Mouse (Mus musculus): Measurements from ENCODE around the gene Sdk1. TPM values are rescaled to one million over a fixed set of nuclear protein-coding genes. Genes with fewer than 3 reads are reported as not detected.

Sdk1 gene
- polyA plus RNA-seq, 1 experiment from 2014 or later: 0.94 TPM

GRCm38 (mm10) chr5:141447247-141447646 lies 206.0 kb downstream of the Sdk1 start:
- Histone ChIP-seq H3K36me3 (ENCODE audit: control insufficient read depth, insufficient read depth) (no peaks in the 10 kb centered on the region), H3K9me3 (ENCODE audit: control insufficient read depth) (no peaks in the 10 kb centered on the region), H3K4me3 (ENCODE audit: low read depth, low read length) (no peak overlapping the region), H3K27me3 (replicated peaks; ENCODE audit: control insufficient read depth, insufficient read depth, low read length) (no peaks in the 10 kb centered on the region), H3K27ac (ENCODE audit: low read depth, low read length) (no peak overlapping the region), H3K9ac (ENCODE audit: low read depth, low read length) (no peak overlapping the region), H3K4me1 (replicated peaks; ENCODE audit: control insufficient read depth, insufficient read depth, low read length) (no peaks in the 10 kb centered on the region), H3K4me2 (replicated peaks; ENCODE audit: low read depth) (no peak overlapping the region)
- no peak for ATAC-seq
- WGBS: 31% methylated on average over 1 of the region's 1 CpGs
- no peak for TF ChIP-seq CTCF (IDR thresholded peaks at IDR 0.05; ENCODE audit: low read depth)

- Histone ChIP-seq H3K9me3 (ENCODE audit: control insufficient read depth) (no peaks in the 10 kb centered on the region), H3K9ac (ENCODE audit: low read depth, low read length) (no peak overlapping the region), H3K36me3 (ENCODE audit: control insufficient read depth, insufficient read depth) (no peaks in the 10 kb centered on the region), H3K27me3 (replicated peaks; ENCODE audit: control insufficient read depth, insufficient read depth, low read length) (no peaks in the 10 kb centered on the region), H3K4me1 (replicated peaks; ENCODE audit: control insufficient read depth, insufficient read depth, low read length) (no peaks in the 10 kb centered on the region), H3K27ac (ENCODE audit: low read depth, low read length) (no peak overlapping the region), H3K4me2 (replicated peaks; ENCODE audit: low read depth) (no peak overlapping the region), H3K4me3 (ENCODE audit: low read depth, low read length) (no peak overlapping the region)
- 77% methylated on average over 2 of the region's 2 CpGs for WGBS
- no peak for ATAC-seq
- peak; percentile 42 for TF ChIP-seq CTCF (IDR thresholded peaks at IDR 0.05; ENCODE audit: low read depth)
Observed at GRCm38 (mm10) chr5:141463417-141463816, 222.1 kb downstream of the Sdk1 start.

- no peaks in the 10 kb centered on the region for H3K36me3 ChIP-seq (ENCODE audit: control insufficient read depth, insufficient read depth)
- no peaks in the 10 kb centered on the region for H3K9me3 ChIP-seq (ENCODE audit: control insufficient read depth)
- no peaks in the 10 kb centered on the region for H3K27me3 ChIP-seq (replicated peaks; ENCODE audit: control insufficient read depth, insufficient read depth, low read length)
- 55% methylated on average over 5 of the region's 5 CpGs for WGBS
- H3K4me1 ChIP-seq (replicated peaks; ENCODE audit: control insufficient read depth, insufficient read depth, low read length): no peaks in the 10 kb centered on the region
- ATAC-seq: no peak
- no peak overlapping the region for H3K4me2 ChIP-seq (replicated peaks; ENCODE audit: low read depth)
- H3K27ac ChIP-seq (ENCODE audit: low read depth, low read length): no peak overlapping the region
- no peak overlapping the region for H3K9ac ChIP-seq (ENCODE audit: low read depth, low read length)
- no peak for TF ChIP-seq CTCF (IDR thresholded peaks at IDR 0.05; ENCODE audit: low read depth)
- no peak overlapping the region for H3K4me3 ChIP-seq (ENCODE audit: low read depth, low read length)
Observed at GRCm38 (mm10) chr5:141468821-141469220, 227.5 kb downstream of the Sdk1 start.

- WGBS: 71% methylated on average over 6 of the region's 6 CpGs
- H3K27me3 ChIP-seq (replicated peaks; ENCODE audit: control insufficient read depth, insufficient read depth, low read length): no peaks in the 10 kb centered on the region
- no peak overlapping the region for H3K9ac ChIP-seq (ENCODE audit: low read depth, low read length)
- no peak overlapping the region for H3K4me2 ChIP-seq (replicated peaks; ENCODE audit: low read depth)
- ATAC-seq: no peak
- no peaks in the 10 kb centered on the region for H3K36me3 ChIP-seq (ENCODE audit: control insufficient read depth, insufficient read depth)
- no peak overlapping the region for H3K4me3 ChIP-seq (ENCODE audit: low read depth, low read length)
- TF ChIP-seq CTCF (IDR thresholded peaks at IDR 0.05; ENCODE audit: low read depth): no peak
- no peak overlapping the region for H3K27ac ChIP-seq (ENCODE audit: low read depth, low read length)
- no peaks in the 10 kb centered on the region for H3K4me1 ChIP-seq (replicated peaks; ENCODE audit: control insufficient read depth, insufficient read depth, low read length)
- no peaks in the 10 kb centered on the region for H3K9me3 ChIP-seq (ENCODE audit: control insufficient read depth)
Observed at GRCm38 (mm10) chr5:141505281-141505680, 264.0 kb downstream of the Sdk1 start.

GRCm38 (mm10) chr5:141506344-141506743 lies 265.1 kb downstream of the Sdk1 start:
- Histone ChIP-seq H3K9ac (ENCODE audit: low read depth, low read length) (no peak overlapping the region), H3K27ac (ENCODE audit: low read depth, low read length) (no peak overlapping the region), H3K27me3 (replicated peaks; ENCODE audit: control insufficient read depth, insufficient read depth, low read length) (no peaks in the 10 kb centered on the region), H3K9me3 (ENCODE audit: control insufficient read depth) (no peaks in the 10 kb centered on the region), H3K4me3 (ENCODE audit: low read depth, low read length) (no peak overlapping the region), H3K4me1 (replicated peaks; ENCODE audit: control insufficient read depth, insufficient read depth, low read length) (no peaks in the 10 kb centered on the region), H3K36me3 (ENCODE audit: control insufficient read depth, insufficient read depth) (no peaks in the 10 kb centered on the region), H3K4me2 (replicated peaks; ENCODE audit: low read depth) (no peak overlapping the region)
- 89% methylated on average over 3 of the region's 3 CpGs for WGBS
- no peak for ATAC-seq
- TF ChIP-seq CTCF (IDR thresholded peaks at IDR 0.05; ENCODE audit: low read depth): no peak

GRCm38 (mm10) chr5:141524801-141525715 lies 283.8 kb downstream of the Sdk1 start:
- Histone ChIP-seq H3K4me1 (replicated peaks; ENCODE audit: control insufficient read depth, insufficient read depth, low read length) (peaks cover 4% of the 10 kb centered on the region; the same call in 1 of the 2 replicates), H3K9ac (ENCODE audit: low read depth, low read length) (no peak overlapping the region), H3K4me2 (replicated peaks; ENCODE audit: low read depth) (no peak overlapping the region), H3K27ac (ENCODE audit: low read depth, low read length) (no peak overlapping the region), H3K9me3 (ENCODE audit: control insufficient read depth) (no peaks in the 10 kb centered on the region), H3K27me3 (replicated peaks; ENCODE audit: control insufficient read depth, insufficient read depth, low read length) (no peaks in the 10 kb centered on the region), H3K4me3 (ENCODE audit: low read depth, low read length) (no peak overlapping the region), H3K36me3 (ENCODE audit: control insufficient read depth, insufficient read depth) (no peaks in the 10 kb centered on the region)
- 27% methylated on average over 13 of the region's 13 CpGs for WGBS
- no peak for TF ChIP-seq CTCF (IDR thresholded peaks at IDR 0.05; ENCODE audit: low read depth)
- no peak for ATAC-seq

Measured in intestine, postnatal 0 days (tissue).